Mouse (Mus musculus): ENCODE results near the gene Cadm2. TPM values are rescaled to one million over a fixed set of nuclear protein-coding genes. Genes with fewer than 3 reads are reported as not detected.

The Cadm2 gene
- polyA plus RNA-seq, 1 experiment = not detected

DNA sequence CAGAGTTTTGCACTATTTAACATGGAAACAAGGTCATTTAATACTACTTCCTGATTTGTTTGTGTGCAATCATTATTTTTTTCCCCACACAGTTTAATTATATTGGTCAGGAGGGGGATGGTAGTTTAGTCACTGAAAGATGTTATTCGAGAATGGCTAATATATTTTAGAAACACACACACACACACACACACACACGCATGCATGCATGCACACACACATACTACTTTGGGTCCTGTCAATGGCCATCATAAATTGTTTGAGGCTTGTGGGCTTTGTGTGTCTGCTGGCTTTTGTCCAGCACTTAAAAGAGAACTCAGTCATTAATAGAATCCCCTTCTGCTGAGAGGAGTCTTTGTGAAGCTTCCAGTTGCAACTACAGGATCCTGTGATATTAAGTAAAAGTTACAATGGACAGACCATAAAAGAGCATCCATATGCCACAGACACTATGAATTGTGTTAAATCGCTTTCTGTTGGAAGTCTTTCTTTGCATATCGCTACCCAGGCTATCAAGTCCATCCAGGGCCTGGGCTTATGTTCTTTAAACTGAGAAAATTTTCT, 427.8 kb downstream of the Cadm2 start:
- no peaks in the 10 kb centered on the region for H3K27me3 ChIP-seq (replicated peaks)

DNA sequence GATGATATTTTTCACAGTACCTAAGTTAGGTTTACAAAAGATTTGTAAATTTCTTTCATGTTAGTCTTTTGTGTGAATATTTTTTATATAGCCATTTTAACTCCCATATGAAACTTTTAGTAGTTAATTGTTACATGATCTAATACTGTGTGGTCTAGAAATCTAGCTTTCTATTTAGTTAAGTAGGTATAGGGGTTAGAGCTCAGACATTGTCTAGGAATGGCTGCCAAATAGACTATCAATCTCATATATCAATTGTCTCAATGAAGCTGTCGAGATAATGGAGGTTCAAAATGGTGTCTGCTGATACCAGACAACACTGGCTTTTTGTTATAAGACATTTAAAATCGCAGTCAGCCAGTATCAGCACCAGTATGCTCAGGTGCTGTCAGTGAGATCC, 428.3 kb downstream of the Cadm2 start:
- no peak for TF ChIP-seq GATA1 (IDR thresholded peaks at IDR 0.05; ENCODE audit: borderline replicate concordance, low read length)
- no peak for TF ChIP-seq FLI1 (IDR thresholded peaks at IDR 0.05; ENCODE audit: low read length)
- Histone ChIP-seq H3K4me3 (replicated peaks) (no peak overlapping the region), H3K4me1 (no peaks in the 10 kb centered on the region), H3K27me3 (replicated peaks) (no peaks in the 10 kb centered on the region), H3K9me3 (no peaks in the 10 kb centered on the region), H3K36me3 (replicated peaks; ENCODE audit: low read length) (no peaks in the 10 kb centered on the region)

More for the DNA sequence above, 427.8 kb downstream of the Cadm2 start:
- no peak overlapping the region for H3K4me3 ChIP-seq (replicated peaks)
- TF ChIP-seq FLI1 (IDR thresholded peaks at IDR 0.05; ENCODE audit: low read length) (no peak), GATA1 (IDR thresholded peaks at IDR 0.05; ENCODE audit: borderline replicate concordance, low read length) (no peak)
- no peaks in the 10 kb centered on the region for H3K36me3 ChIP-seq (replicated peaks; ENCODE audit: low read length)
- no peaks in the 10 kb centered on the region for H3K4me1 ChIP-seq
- H3K9me3 ChIP-seq = no peaks in the 10 kb centered on the region

DNA sequence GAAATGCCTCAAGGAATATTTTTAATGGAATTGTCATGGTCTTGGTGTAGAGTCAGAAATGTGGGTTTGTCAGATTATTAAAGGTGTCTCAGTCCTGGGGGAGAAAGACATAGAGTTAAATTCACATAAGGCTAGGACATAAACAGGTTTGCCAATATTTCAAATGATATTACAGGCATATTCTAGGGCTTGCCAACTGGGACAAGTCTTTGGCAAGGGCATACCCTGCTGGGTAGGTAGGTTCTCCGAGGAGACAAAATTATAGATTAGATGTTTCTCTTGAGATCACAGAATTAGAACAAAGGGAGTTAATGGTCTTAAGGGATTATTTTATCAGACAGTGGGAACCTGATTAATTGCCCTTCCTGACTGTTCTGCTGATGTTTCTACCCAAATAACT, 434.4 kb downstream of the Cadm2 start:
- no peaks in the 10 kb centered on the region for H3K36me3 ChIP-seq (replicated peaks; ENCODE audit: low read length)
- no peaks in the 10 kb centered on the region for H3K4me1 ChIP-seq
- no peaks in the 10 kb centered on the region for H3K9me3 ChIP-seq
- no peak for TF ChIP-seq FLI1 (IDR thresholded peaks at IDR 0.05; ENCODE audit: low read length)
- H3K27me3 ChIP-seq (replicated peaks) = no peaks in the 10 kb centered on the region
- H3K4me3 ChIP-seq (replicated peaks) = no peak overlapping the region

DNA sequence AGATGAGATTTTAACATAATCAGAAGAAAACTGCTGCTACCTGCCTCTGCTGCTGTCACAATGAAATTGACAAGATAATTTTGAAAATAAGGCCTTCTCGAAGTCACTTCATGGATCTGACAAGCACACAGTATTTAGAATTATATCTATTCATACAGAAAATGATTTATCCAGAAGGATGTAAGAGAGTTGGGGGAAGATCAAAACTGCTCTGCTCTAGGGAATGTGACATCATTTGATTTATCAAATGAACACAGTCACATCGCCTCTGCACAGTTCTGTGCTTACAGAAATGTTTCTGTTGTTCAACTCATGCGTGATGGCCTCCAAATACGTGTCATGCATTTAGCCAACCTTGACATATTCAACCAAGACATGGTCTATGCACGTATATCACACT, 437.8 kb downstream of the Cadm2 start:
- H3K9me3 ChIP-seq = no peaks in the 10 kb centered on the region
- no peak for TF ChIP-seq GATA1 (IDR thresholded peaks at IDR 0.05; ENCODE audit: borderline replicate concordance, low read length)
- no peak for TF ChIP-seq FLI1 (IDR thresholded peaks at IDR 0.05; ENCODE audit: low read length)
- H3K36me3 ChIP-seq (replicated peaks; ENCODE audit: low read length) = no peaks in the 10 kb centered on the region
- H3K4me1 ChIP-seq = no peaks in the 10 kb centered on the region
- no peak overlapping the region for H3K4me3 ChIP-seq (replicated peaks)
- no peaks in the 10 kb centered on the region for H3K27me3 ChIP-seq (replicated peaks)

DNA sequence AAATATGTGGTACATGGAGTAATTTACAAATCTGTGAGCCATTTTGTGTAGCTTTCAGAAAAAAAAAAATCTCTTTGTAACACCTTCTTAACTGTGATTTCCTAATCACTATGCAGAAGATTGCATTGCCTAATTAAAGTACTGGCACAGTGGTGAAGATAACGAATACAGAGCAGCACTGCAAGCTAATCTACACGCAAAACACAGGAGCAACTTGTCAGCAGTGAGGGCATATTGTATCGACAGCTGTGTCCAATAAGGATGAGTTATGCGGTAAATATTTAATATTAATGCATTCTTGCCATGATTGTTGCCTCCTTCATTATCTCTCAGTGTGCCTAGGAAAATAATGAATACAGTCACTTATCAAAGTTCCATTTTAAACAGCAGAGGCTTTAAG, 445.3 kb downstream of the Cadm2 start:
- Histone ChIP-seq H3K4me3 (replicated peaks) (no peak overlapping the region), H3K27me3 (replicated peaks) (no peaks in the 10 kb centered on the region), H3K4me1 (no peaks in the 10 kb centered on the region)

DNA sequence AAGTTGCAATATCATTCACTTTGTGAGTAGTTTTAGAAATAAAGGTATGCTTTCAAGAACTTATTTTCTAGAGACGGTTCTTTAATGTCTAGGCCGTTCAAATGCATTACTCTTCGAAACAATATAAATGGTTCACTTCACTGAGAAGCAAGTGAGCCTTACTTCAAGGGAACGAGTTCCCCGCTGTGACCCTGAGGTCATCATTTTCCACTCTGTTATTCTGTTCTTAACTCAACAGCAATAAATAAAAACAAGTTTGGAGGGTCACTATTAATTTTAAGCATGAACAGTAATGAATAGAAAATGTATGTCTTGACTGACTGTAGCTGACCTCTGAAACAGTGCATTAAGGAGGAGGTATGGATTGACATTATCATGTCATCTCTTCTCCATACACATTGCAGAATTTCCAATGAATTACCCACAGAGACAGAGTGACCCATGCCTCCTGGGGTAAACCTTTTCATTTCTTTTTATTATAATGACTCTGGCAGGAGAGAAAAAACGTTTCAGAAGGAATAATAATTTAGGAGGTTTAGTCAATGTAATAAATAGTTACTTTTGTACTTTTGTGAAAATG, 458.4 kb downstream of the Cadm2 start:
- Histone ChIP-seq H3K4me3 (replicated peaks) (no peak overlapping the region), H3K27me3 (replicated peaks) (no peaks in the 10 kb centered on the region), H3K9me3 (no peaks in the 10 kb centered on the region), H3K36me3 (replicated peaks; ENCODE audit: low read length) (no peaks in the 10 kb centered on the region), H3K4me1 (no peaks in the 10 kb centered on the region)
- TF ChIP-seq FLI1 (IDR thresholded peaks at IDR 0.05; ENCODE audit: low read length) (no peak), GATA1 (IDR thresholded peaks at IDR 0.05; ENCODE audit: borderline replicate concordance, low read length) (no peak)

More for the DNA sequence above, 445.3 kb downstream of the Cadm2 start:
- TF ChIP-seq FLI1 (IDR thresholded peaks at IDR 0.05; ENCODE audit: low read length) (no peak), GATA1 (IDR thresholded peaks at IDR 0.05; ENCODE audit: borderline replicate concordance, low read length) (no peak)
- Histone ChIP-seq H3K36me3 (replicated peaks; ENCODE audit: low read length) (no peaks in the 10 kb centered on the region), H3K9me3 (no peaks in the 10 kb centered on the region)

DNA sequence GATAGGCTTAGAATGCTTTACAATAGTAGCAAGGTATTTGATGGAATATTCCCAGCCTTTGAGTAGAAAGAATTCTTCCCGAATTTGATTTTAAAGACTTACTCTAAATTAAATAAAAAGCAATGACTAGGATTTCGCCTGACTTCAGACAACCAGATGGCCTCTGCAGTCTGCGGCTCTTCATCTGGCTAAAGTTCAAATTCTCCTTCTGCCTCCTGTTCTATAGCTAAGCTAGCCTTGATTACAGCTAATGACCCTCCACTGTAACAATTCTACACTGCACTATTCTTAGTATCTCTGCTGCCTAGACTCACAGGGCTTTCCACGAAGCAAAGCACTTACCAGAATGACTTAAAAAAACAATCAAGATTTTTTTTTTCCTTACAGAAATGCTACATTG, 495.9 kb downstream of the Cadm2 start:
- TF ChIP-seq GATA1 (IDR thresholded peaks at IDR 0.05; ENCODE audit: borderline replicate concordance, low read length) (no peak), FLI1 (IDR thresholded peaks at IDR 0.05; ENCODE audit: low read length) (no peak)
- Histone ChIP-seq H3K9me3 (no peaks in the 10 kb centered on the region), H3K4me1 (no peaks in the 10 kb centered on the region), H3K27me3 (replicated peaks) (no peaks in the 10 kb centered on the region), H3K4me3 (replicated peaks) (no peak overlapping the region), H3K36me3 (replicated peaks; ENCODE audit: low read length) (no peaks in the 10 kb centered on the region)

DNA sequence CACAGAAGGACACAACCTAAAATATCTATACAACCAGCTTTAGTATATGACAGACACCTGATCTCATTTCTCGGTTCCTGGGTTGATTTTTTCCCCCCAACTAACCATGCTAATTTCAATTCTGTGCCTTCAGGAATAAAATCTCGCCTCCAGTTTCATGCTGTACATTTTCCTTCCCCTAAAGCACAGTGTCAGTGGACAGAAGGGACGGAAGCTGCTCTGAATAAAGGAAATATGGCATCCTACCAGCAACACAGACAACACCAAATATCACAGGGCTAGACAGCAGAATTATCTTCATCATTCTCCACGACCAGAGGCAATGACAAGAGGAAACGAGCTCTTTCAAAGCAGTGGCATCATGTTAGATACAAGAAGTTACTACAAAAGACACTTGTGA, 498.2 kb downstream of the Cadm2 start:
- H3K27me3 ChIP-seq (replicated peaks) = no peaks in the 10 kb centered on the region
- no peak overlapping the region for H3K4me3 ChIP-seq (replicated peaks)
- no peak for TF ChIP-seq FLI1 (IDR thresholded peaks at IDR 0.05; ENCODE audit: low read length)
- TF ChIP-seq GATA1 (IDR thresholded peaks at IDR 0.05; ENCODE audit: borderline replicate concordance, low read length) = no peak
- no peaks in the 10 kb centered on the region for H3K9me3 ChIP-seq
- no peaks in the 10 kb centered on the region for H3K36me3 ChIP-seq (replicated peaks; ENCODE audit: low read length)
- H3K4me1 ChIP-seq = no peaks in the 10 kb centered on the region

DNA sequence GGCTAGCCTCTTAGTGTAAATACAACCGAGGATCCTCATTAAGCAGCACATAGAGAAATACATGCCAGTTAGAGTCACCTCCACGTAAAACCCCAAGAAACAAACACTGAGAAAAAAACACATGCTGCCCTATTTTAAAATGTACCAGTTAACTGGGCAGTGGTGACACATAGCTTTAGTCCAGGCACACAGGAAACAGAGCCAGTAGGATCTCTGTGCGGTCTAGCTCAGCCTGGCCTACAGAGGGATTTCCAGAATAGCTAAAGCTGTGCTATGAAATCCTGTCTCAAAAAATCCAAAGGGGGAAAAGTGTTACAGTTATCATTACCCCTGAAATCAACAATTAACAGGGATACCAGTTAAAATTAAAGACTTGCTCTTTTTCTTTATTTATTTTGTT, 498.9 kb downstream of the Cadm2 start:
- TF ChIP-seq GATA1 (IDR thresholded peaks at IDR 0.05; ENCODE audit: borderline replicate concordance, low read length) (no peak), FLI1 (IDR thresholded peaks at IDR 0.05; ENCODE audit: low read length) (no peak)
- H3K36me3 ChIP-seq (replicated peaks; ENCODE audit: low read length) = no peaks in the 10 kb centered on the region
- no peaks in the 10 kb centered on the region for H3K9me3 ChIP-seq
- no peaks in the 10 kb centered on the region for H3K4me1 ChIP-seq
- H3K4me3 ChIP-seq (replicated peaks) = no peak overlapping the region
- no peaks in the 10 kb centered on the region for H3K27me3 ChIP-seq (replicated peaks)

DNA sequence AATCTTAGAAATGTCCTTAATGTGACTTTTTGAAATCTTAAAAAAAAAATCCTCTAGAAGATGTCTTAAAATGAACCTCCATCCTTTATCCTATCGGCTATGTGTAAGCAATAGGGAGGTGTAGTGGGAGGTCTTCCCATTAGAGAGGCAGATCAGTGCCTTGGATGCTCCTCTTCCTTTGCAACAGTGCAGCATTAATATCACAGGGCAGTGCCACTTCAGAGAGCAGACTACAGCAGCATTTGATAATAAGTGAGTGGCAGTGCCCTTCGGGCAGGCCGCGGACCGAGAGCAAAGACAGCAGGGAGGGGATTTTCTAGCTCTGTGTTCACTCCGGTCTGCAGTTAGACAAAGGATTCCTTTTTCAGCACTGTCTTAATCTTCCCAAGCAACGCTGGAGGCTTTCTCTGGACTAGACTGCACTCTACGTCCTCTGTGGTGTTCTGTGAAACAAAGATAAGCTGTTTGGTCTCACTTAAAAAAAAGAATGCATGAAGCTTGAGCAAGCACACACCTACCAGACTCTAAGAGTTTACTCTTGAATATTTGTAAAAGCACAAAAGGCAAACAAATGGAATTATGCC, 514.1 kb downstream of the Cadm2 start:
- no peaks in the 10 kb centered on the region for H3K36me3 ChIP-seq (replicated peaks; ENCODE audit: low read length)
- H3K4me3 ChIP-seq (replicated peaks) = no peak overlapping the region
- 0 out of 2 replicates have a peak, but pooled peaks cover 3% of the 10 kb centered on the region for H3K9me3 ChIP-seq
- no peaks in the 10 kb centered on the region for H3K4me1 ChIP-seq
- TF ChIP-seq FLI1 (IDR thresholded peaks at IDR 0.05; ENCODE audit: low read length) (no peak), GATA1 (IDR thresholded peaks at IDR 0.05; ENCODE audit: borderline replicate concordance, low read length) (no peak)
- no peaks in the 10 kb centered on the region for H3K27me3 ChIP-seq (replicated peaks)
